11 mouse cellular contexts compared by ENCODE assay signal in the genomic region with DNA sequence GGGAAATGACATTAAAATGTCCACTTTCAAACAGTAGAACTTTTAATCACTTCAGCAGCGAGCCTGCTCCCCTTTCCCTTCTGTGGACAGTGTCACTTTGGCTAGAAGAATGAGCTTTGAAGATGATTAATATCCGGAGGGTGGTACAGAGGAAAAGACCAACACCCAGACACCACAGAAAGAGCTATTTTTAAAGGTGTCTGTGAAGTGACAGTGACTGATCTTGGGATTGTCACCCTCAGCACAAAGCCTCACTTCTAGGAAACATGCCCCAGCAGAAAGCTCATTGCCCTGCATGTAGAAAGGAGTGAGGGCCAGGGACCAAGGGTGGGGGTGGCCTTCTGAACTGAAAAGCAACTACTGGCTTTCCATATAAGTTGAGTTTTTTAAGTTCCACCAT.
"Had no signal": no experiment of that assay in that cellular context is flagged by ENCODE, and none has a peak within 500 bp of the region (broad histone marks: within the 10 kb centered on the region; RNA-seq: fewer than 3 reads in every experiment).

No protein-coding gene starts in this region.

- H3K27me3 ChIP-seq: limb, embryonic 13.5 days had no signal

- H3K4me1 ChIP-seq: limb, embryonic 13.5 days; midbrain, embryonic 10.5 days had no signal

- H3K9me3 ChIP-seq: limb, embryonic 13.5 days; midbrain, embryonic 10.5 days had no signal

- DNase-seq: kidney, adult 8-10 months; kidney, postnatal 36 days; left cerebral cortex, postnatal 4 days; lung, adult 18-20 months; right cerebral cortex, adult 18-20 months; right cerebral cortex, postnatal 25 days; thymus, postnatal 36 days had no signal

- H3K36me3 ChIP-seq: limb, embryonic 13.5 days; midbrain, embryonic 10.5 days had no signal

- H3K4me3 ChIP-seq: limb, embryonic 13.5 days; midbrain, embryonic 10.5 days had no signal

- H3K9ac ChIP-seq: limb, embryonic 13.5 days; liver, embryonic 14.5 days had no signal

- H3K4me2 ChIP-seq: limb, embryonic 13.5 days had no signal

- H3K27ac ChIP-seq: limb, embryonic 13.5 days; liver, embryonic 14.5 days; midbrain, embryonic 10.5 days had no signal

- ATAC-seq: midbrain, embryonic 16.5 days had no signal
